Mouse (Mus musculus): Measurements from ENCODE around the gene Ccdc137.

Ccdc137 gene

DNA sequence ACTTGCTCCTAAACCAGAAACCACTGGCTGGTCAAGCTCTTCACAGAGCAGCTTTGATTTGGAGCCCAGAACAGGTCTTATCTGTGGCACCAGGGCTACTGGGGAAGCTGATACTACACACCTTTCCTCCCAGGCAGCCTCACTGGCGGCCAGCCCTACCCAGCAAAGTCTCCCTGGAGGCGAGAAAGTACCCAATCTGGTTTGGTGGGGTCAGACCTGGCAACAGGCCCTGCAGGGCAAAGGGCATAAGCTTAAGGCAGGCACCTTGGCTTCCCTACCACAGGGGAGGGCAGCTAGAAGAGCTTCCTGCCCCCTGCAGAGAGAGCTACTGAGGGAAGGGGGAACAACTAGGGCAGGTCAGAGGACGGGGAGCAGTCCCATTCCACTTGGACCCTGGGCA lies 42.4 kb downstream of the Ccdc137 start:
- no peak for DNase-seq (ENCODE audit: low spot score)

DNA sequence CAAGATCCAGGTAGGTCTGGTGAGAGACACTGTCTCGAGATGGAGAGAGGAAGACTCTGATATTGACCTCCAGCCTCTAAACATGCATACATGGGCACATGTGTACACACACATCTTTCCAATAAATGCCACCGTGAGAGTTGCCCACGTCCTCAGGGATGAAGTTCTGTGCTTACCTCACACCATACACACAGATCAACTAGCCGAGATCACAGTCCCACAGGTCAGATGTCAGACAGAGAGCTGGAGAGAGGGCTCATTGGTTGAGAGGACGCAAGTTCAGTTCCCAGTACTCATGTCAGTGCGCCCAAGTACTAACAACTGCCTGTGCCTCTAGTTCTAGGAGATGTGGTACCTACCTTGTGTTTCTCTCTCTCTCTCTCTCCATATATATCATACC lies 43.1 kb downstream of the Ccdc137 start:
- DNase-seq (ENCODE audit: low spot score): no peak

GRCm38 (mm10) chr11:120501701-120502100 lies 43.8 kb downstream of the Ccdc137 start:
- DNase-seq (ENCODE audit: low spot score): no peak

DNA sequence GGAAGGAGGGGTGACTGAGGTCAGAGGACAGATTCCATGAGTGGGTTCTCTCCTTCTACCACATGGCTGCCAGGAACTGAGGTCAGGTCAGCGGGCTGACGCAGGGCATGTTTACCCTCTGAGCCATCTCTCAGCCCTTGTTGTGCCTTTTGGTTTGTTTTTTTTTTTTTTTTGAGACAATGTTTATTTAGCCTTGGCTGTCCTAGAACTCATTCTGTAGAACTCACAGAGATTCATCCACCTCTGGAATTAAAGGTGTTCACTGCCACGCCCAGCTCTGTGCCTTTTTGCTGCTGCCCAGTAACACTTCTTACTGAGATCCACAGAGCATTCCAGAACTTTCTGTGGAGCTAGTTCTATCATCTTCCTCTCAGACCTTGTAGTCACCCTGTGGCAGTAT lies 47.7 kb downstream of the Ccdc137 start:
- no peak for DNase-seq (ENCODE audit: low spot score)

GRCm38 (mm10) chr11:120506899-120507298 lies 49.0 kb downstream of the Ccdc137 start:
- no peak for DNase-seq (ENCODE audit: low spot score)

DNA sequence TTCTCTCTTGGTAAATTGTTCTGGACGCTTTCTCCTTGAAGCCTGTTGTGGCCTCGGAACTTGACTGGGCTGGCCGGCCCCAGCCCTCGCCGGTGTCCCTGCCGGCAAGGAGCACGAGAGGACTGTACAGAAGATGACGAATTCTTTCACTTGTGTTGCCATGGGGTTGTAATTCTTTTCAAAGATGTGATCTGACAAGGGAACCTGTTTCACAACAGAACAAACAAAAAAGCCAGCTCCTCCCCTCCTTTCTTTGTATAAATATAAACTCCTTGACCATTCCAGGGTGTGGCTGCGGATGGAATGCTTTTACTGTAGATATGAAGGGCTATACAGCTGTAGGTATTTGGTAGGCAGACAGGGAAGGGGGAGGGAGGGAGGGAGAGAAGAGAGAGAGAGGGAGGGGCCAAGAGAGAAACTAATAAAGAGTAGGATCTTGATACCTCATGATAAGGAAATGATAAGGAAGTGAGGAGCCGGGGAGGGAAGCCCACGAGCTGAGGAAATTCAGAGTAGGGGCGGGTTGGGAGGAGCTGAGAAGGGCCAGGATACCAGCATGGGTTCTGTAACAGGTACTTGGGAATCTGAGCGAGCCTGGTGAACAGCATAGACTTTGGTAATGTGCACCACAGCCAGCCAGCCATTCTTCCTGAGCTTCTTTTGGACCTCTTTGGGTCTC lies 49.8 kb downstream of the Ccdc137 start:
- DNase-seq (ENCODE audit: low spot score): no peak

- no peak for DNase-seq (ENCODE audit: low spot score)
These were observed 50.5 kb downstream of the Ccdc137 start for GRCm38 (mm10) chr11:120508290-120508870.

- no peak for DNase-seq (ENCODE audit: low spot score)
These were observed 52.0 kb downstream of the Ccdc137 start for GRCm38 (mm10) chr11:120509940-120510339.

- DNase-seq (ENCODE audit: low spot score): no peak
These were observed 52.6 kb downstream of the Ccdc137 start for GRCm38 (mm10) chr11:120510375-120511030.

GRCm38 (mm10) chr11:120512790-120513453 lies 55.0 kb downstream of the Ccdc137 start:
- DNase-seq (ENCODE audit: low spot score): no peak

All from ovary, postnatal 14 days (tissue).